Mouse (Mus musculus) MEL-GATA-1-ER (cell line): Measurements from ENCODE around the gene Olfr65.

Experiments used
- DNase-seq: peaks from one replicate; pipeline ENCODE4 v3.0.0-alpha.2; 2012; ENCODE audit warnings: low read depth; ENCODE audit errors: extremely low read depth

Gene Olfr65

GRCm38 (mm10) chr7:103903187-103903586, at the start of gene Olfr65:
Olfr65 (plus strand) TSS chr7:103903487.
- no peak for DNase-seq

GRCm38 (mm10) chr7:103854669-103855068, 48.6 kb upstream of the Olfr65 start:
- no peak for DNase-seq

GRCm38 (mm10) chr7:103859076-103859475, 44.2 kb upstream of the Olfr65 start:
- peak; percentile 89 for DNase-seq

GRCm38 (mm10) chr7:103860855-103861254, 42.4 kb upstream of the Olfr65 start:
- peak; percentile 99 for DNase-seq

GRCm38 (mm10) chr7:103861531-103861930, 41.8 kb upstream of the Olfr65 start:
- DNase-seq, result peak; percentile 89

GRCm38 (mm10) chr7:103865716-103866115, 37.6 kb upstream of the Olfr65 start:
- DNase-seq, result peak; percentile 74

GRCm38 (mm10) chr7:103870667-103871066, 32.6 kb upstream of the Olfr65 start:
- DNase-seq, result peak; percentile 97

GRCm38 (mm10) chr7:103873064-103873463, 30.2 kb upstream of the Olfr65 start:
- DNase-seq, result peak; percentile 55

- DNase-seq, result no peak
These were observed 28.8 kb upstream of the Olfr65 start for GRCm38 (mm10) chr7:103874451-103874850.

GRCm38 (mm10) chr7:103877093-103877492, 26.2 kb upstream of the Olfr65 start:
- peak; percentile 44 for DNase-seq

- DNase-seq, result no peak
These were observed 17.1 kb upstream of the Olfr65 start, which contains the start of gene Olfr66 for GRCm38 (mm10) chr7:103886152-103886551. Olfr66 (minus strand) TSS chr7:103886252.

- no peak for DNase-seq
These were observed 8.9 kb upstream of the Olfr65 start, which contains the start of gene Olfr64 for GRCm38 (mm10) chr7:103894385-103894784. Olfr64 (minus strand) TSS chr7:103894485.

- peak; percentile 80 for DNase-seq
These were observed 6.8 kb downstream of the Olfr65 start for GRCm38 (mm10) chr7:103910047-103910446.

GRCm38 (mm10) chr7:103912969-103913511, 9.8 kb downstream of the Olfr65 start:
- DNase-seq, result peak; percentile 46

GRCm38 (mm10) chr7:103915338-103915737, 12.1 kb downstream of the Olfr65 start:
- no peak for DNase-seq

GRCm38 (mm10) chr7:103928525-103928924, 25.2 kb downstream of the Olfr65 start, which contains the start of gene Olfr631:
Olfr631 (plus strand) TSS chr7:103928825.
- no peak for DNase-seq

GRCm38 (mm10) chr7:103934264-103934663, 31.0 kb downstream of the Olfr65 start, which contains the start of gene Olfr632:
Olfr632 (plus strand) TSS chr7:103934347.
- no peak for DNase-seq

GRCm38 (mm10) chr7:103942730-103943129, 39.4 kb downstream of the Olfr65 start:
- peak; percentile 33 for DNase-seq

GRCm38 (mm10) chr7:103944137-103944536, 40.9 kb downstream of the Olfr65 start, which contains the start of gene Olfr633:
Olfr633 (plus strand) TSS chr7:103944437.
- DNase-seq, result no peak
